Mouse (Mus musculus): ENCODE results near the gene Lefty1.
"Not testable (repeated sequence)": the region's sequence is repeated elsewhere in the genome, so short reads cannot be mapped to it uniquely, and the experiment has no call there.

- not testable (repeated sequence) for TF ChIP-seq CTCF (IDR thresholded peaks at IDR 0.05; ENCODE audit: control insufficient read depth, insufficient read depth, insufficient replicate concordance, low read depth, low read length); POLR2A (IDR thresholded peaks at IDR 0.05; ENCODE audit: control insufficient read depth, low read depth, low read length)
Observed at GRCm38 (mm10) chr1:180937631-180938030, 2.8 kb downstream of the Lefty1 start.
